Comparison of ENCODE assay signal across 11 mouse cellular contexts in the genomic region with DNA sequence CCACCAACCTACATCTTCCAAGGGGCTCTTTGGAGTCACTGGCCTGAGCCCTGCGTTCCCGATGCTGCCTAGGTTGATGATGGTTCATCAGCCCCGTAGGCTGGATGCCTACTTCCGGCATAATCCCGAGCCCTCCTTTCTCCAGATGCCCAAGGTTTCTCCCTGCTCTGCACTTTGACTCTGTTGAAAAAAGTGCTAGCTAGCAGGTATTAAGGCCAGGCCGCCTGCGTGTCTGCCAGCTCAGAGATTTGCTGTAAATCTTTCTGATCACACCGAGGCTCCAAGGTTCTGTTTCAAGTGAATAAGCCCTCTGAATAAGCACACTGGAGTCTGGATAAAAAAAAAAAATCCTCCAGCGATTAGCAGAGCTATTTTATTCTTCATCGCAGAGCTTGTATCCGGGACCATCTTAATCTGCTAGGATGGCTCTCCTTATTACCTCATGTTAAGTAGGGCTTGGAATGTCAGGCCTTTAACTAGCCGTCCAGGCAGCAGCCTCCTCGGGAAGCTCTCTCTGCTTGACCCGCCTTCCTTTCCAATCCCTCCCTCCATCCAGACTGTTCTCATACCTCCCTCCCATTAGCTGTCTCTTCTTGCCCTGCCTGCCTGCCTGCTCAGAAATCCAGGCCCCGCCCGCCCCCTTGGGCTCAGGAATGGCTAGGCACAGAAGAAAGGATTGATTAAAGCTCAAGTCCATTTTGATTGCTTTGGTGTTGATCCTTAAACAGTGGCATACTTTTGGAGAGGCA. TPM values are rescaled to one million over a fixed set of nuclear protein-coding genes. Genes with fewer than 3 reads are reported as not detected.
DNase-seq lines count a peak whose midpoint lies in the region; ATAC-seq lines count a peak whose summit lies in the region.
"Had no signal": no experiment of that assay in that cellular context is flagged by ENCODE, and none has a peak within 500 bp of the region (broad histone marks: within the 10 kb centered on the region; RNA-seq: fewer than 3 reads in every experiment).

No protein-coding gene starts in this region.

- H3K27ac ChIP-seq in hindbrain, embryonic 12.5 days = peak overlapping the region; percentile 88
- H3K27ac ChIP-seq in limb, embryonic 15.5 days = peak overlapping the region; percentile 54; the same call in 1 of the 2 replicates
- no peak overlapping the region for H3K27ac ChIP-seq in liver, embryonic 11.5 days (ENCODE audit: low read depth, low read length)
- H3K27ac ChIP-seq: liver, embryonic 13.5 days had no signal

- peaks cover 75% of the 10 kb centered on the region for H3K4me1 ChIP-seq in hindbrain, embryonic 12.5 days
- peaks cover 72% of the 10 kb centered on the region for H3K4me1 ChIP-seq in limb, embryonic 15.5 days
- 0 out of 2 replicates have a peak, but pooled peaks cover 3% of the 10 kb centered on the region for H3K4me1 ChIP-seq in liver, embryonic 11.5 days (replicated peaks; ENCODE audit: control insufficient read depth, insufficient read depth, low read length)

- H3K9me3 ChIP-seq in hindbrain, embryonic 12.5 days (replicated peaks) = no peaks in the 10 kb centered on the region
- no peaks in the 10 kb centered on the region for H3K9me3 ChIP-seq in limb, embryonic 15.5 days
- no peaks in the 10 kb centered on the region for H3K9me3 ChIP-seq in liver, embryonic 11.5 days (ENCODE audit: control insufficient read depth, low read length)
- H3K9me3 ChIP-seq: liver, embryonic 13.5 days had no signal

- H3K4me3 ChIP-seq in hindbrain, embryonic 12.5 days = no peak overlapping the region
- H3K4me3 ChIP-seq in limb, embryonic 15.5 days = no peak overlapping the region
- H3K4me3 ChIP-seq in liver, embryonic 11.5 days (ENCODE audit: low read depth, low read length) = no peak overlapping the region
- H3K4me3 ChIP-seq: heart, embryonic 13.5 days; liver, embryonic 13.5 days had no signal

- H3K9ac ChIP-seq in hindbrain, embryonic 12.5 days = 0 out of 2 replicates have a peak overlapping the region, but pooled peaks have one; percentile 5
- H3K9ac ChIP-seq in limb, embryonic 15.5 days = no peak overlapping the region
- H3K9ac ChIP-seq in liver, embryonic 11.5 days (ENCODE audit: low read depth, low read length) = no peak overlapping the region
- H3K9ac ChIP-seq: heart, embryonic 13.5 days; liver, embryonic 13.5 days had no signal

- DNase-seq in MN1 (ENCODE audit: low spot score) = peak; percentile 59
- DNase-seq in adrenal gland, postnatal 10 days = peak; percentile 54
- DNase-seq in heart, postnatal 14 days = no peak
- no peak for DNase-seq in cerebellum, postnatal 14 days
- no peak for DNase-seq in left cerebral cortex, postnatal 36 days (ENCODE audit: low spot score in 2 of 2)
- no peak for DNase-seq in liver, embryonic 11.5 days (ENCODE audit: low spot score)
- DNase-seq: cerebellum, postnatal 36 days; liver, embryonic 13.5 days had no signal

- peaks cover 11% of the 10 kb centered on the region for H3K27me3 ChIP-seq in hindbrain, embryonic 12.5 days
- H3K27me3 ChIP-seq in limb, embryonic 15.5 days = no peaks in the 10 kb centered on the region
- no peaks in the 10 kb centered on the region for H3K27me3 ChIP-seq in liver, embryonic 11.5 days (replicated peaks; ENCODE audit: control insufficient read depth, insufficient read depth, low read length)
- H3K27me3 ChIP-seq: liver, embryonic 13.5 days had no signal

- H3K36me3 ChIP-seq in hindbrain, embryonic 12.5 days = peaks cover 56% of the 10 kb centered on the region
- H3K36me3 ChIP-seq in limb, embryonic 15.5 days = peaks cover 74% of the 10 kb centered on the region
- peaks cover 31% of the 10 kb centered on the region; the same call in 1 of the 2 replicates for H3K36me3 ChIP-seq in liver, embryonic 11.5 days (ENCODE audit: control insufficient read depth, insufficient read depth, low read length)

- 62% methylated on average over 16 of the region's 16 CpGs for WGBS in hindbrain, embryonic 12.5 days
- 50% methylated on average over 16 of the region's 16 CpGs for WGBS in limb, embryonic 15.5 days
- WGBS in liver, embryonic 11.5 days = 82% methylated on average over 16 of the region's 16 CpGs

- ATAC-seq in hindbrain, embryonic 12.5 days (ENCODE audit: low FRiP score) = peak; percentile 2; the same call in 1 of the 2 replicates
- ATAC-seq in limb, embryonic 15.5 days (ENCODE audit: insufficient number of reproducible peaks, low FRiP score, low TSS enrichment, low read depth) = no peak
- no peak for ATAC-seq in liver, embryonic 11.5 days (replicated peaks; ENCODE audit: low FRiP score)

- no peak overlapping the region for H3K4me2 ChIP-seq in hindbrain, embryonic 12.5 days (replicated peaks)
- H3K4me2 ChIP-seq in limb, embryonic 15.5 days = no peak overlapping the region
- H3K4me2 ChIP-seq in liver, embryonic 11.5 days = no peak overlapping the region
- H3K4me2 ChIP-seq: liver, embryonic 13.5 days had no signal

- intact Hi-C loops in heart, postnatal 14 days (cut with DNase I) = no loop called here
- intact Hi-C loops in left cerebral cortex, postnatal 36 days (cut with DNase I) = no loop called here

RNA-seq across cellular contexts. Expression of a gene that starts 31.9 kb away (rescaled TPM):
- 10 to 100 TPM; 82.4 to 92.7 TPM for total RNA-seq in adrenal gland, postnatal 10 days (2021)
- polyA plus RNA-seq in hindbrain, embryonic 12.5 days (2016; fragmentation: Nextera tagmentation; extraction: Ambion mirVana) = 56.3 and 59.9 TPM in 2 replicates
- 38.0 and 42.9 TPM in 2 replicates for polyA plus RNA-seq in limb, embryonic 15.5 days (2015; fragmentation: Nextera tagmentation; extraction: Ambion mirVana)
- 10 to 100 TPM; 24.4 to 29.0 TPM for total RNA-seq in heart, postnatal 14 days (2021)
- 10 to 100 TPM; 57.6 to 67.1 TPM for total RNA-seq in left cerebral cortex, postnatal 36 days (2021)
- polyA plus RNA-seq in liver, embryonic 11.5 days (2014; fragmentation: Nextera tagmentation; extraction: Ambion mirVana) = 15.0 and 15.8 TPM in 2 replicates

Comparison
In these comparisons a context has a peak if more than half of its experiments do, and no peak if none do; other contexts are left out.
1. DNase-seq: peak in MN1 (single experiment) and adrenal gland, postnatal 10 days (single experiment); none in heart, postnatal 14 days (0 of 2), cerebellum, postnatal 14 days (0 of 2), left cerebral cortex, postnatal 36 days (0 of 2) and liver, embryonic 11.5 days (single experiment).